Mouse (Mus musculus): Measurements from ENCODE around the gene Lcn2.

Gene Lcn2

GRCm38 (mm10) chr2:32344056-32344455 is 44.0 kb downstream of the Lcn2 start:
- DNase-seq (ENCODE audit: low read depth, low spot score), result no peak

DNA sequence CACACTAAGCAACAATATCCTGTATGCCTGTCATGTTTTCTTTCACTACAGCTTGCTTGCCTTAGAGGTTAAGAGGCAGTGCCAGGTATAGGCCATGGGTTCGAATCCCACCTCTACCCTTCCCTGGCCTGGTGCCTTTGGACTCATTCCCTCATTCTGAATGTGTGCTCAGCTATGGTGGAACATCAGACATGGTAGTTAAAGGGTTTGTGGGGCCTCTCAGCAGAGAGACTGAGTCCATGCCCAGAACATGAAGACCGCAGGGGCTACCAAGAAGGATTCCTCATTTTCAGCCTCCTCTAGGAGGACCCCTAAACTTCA is 44.7 kb downstream of the Lcn2 start:
- DNase-seq (ENCODE audit: low read depth, low spot score), result no peak

DNA sequence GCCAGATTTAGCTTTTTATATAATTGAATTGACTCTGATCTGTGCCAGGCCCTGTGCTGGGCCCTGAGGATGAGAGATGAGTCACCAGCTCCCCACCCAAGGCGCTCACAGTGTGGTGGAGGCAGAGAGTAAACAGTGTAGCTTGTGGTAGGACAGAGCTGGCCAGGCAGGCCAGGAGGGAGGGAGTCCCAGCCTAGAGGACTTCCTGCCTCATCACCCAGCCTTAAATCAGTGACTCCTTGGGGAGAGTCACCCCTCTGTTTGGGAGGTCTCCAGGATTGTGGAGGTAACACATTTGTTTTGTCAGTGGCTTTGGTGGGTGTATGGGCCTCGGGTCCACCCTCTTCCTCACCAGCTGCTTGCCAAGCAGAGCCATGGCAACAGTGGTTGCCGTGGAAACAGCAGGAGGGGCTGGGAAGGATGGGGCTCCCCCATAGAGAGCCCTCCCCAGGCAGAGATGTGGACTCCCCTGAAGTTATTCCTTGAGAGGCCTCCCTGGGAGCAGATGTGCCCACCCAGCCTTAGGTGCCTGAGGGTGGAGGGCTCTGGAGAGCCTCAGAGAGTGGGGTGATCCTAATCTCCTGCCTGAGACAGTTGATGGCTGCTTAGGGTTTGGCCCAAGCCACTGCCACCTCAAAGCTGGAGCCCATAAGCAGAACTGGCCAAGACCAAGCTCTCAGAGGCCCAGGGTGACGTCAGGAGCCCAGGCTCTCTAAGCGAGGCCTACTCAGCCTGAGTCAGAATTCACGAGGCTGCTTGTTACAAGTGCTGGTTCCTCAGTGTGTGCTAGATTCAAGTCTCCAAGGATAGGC is 45.3 kb downstream of the Lcn2 start:
- no peak for DNase-seq (ENCODE audit: low read depth, low spot score)

- DNase-seq (ENCODE audit: low read depth, low spot score), result no peak
Observed at GRCm38 (mm10) chr2:32342039-32342438, 46.0 kb downstream of the Lcn2 start.

DNA sequence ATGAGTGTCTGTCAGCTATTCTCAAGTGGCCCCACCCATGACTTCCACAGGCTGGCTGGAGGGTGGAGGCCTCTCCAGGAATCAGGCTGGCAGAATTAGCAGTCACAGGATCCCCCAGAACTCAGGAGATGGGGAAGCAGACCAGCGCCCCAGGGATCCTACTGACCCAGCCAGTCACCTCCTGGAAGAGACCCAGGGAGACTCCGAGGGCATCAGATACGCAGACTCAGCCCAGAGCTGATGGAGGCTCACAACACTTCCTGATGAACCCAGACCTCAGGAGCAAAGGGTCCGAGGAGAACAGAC is 46.5 kb downstream of the Lcn2 start:
- no peak for DNase-seq (ENCODE audit: low read depth, low spot score)

- no peak for DNase-seq (ENCODE audit: low read depth, low spot score)
Observed at GRCm38 (mm10) chr2:32340836-32341633, 47.0 kb downstream of the Lcn2 start.

DNA sequence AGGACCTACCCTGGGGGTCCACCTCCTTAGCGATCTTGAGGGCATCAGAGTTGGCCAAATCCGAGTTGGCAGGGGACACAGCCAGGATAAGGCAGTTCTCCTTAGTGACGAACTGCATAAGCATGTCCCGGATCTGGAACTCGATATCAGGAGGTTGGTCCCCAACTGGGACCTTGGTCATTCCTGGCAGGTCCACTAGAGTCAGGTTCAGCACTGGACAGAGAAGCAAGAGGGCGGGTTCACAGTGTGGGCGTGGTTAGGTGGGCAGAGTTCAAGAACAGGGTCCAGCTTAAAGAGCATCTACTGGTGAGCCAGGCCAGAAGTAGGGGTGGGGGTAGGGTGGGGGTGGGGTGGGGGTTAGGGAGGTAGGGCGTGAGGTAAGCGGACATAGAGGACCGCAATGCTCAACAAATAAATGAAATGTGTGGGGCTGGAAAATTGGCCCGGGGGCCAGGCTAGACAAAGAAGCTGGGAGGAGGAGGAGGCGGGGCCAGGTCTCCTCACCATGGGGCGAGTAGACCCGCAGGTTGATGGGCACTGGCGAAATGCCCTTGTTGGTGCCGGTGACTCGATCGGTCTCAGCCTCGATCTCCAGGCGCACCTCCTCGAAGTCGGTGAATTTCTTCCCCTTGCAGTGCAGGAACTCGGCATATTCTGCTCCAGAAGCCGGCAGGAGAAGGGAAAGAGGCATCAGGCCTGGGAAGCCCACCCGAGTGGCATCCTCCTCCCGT is 48.0 kb downstream of the Lcn2 start:
- DNase-seq (ENCODE audit: low read depth, low spot score), result no peak

GRCm38 (mm10) chr2:32335888-32336287 is 52.2 kb downstream of the Lcn2 start:
- DNase-seq (ENCODE audit: low read depth, low spot score), result no peak
